Mouse (Mus musculus) limb, embryonic 15.5 days (tissue): ENCODE data around the gene Opcml. TPM values are rescaled to one million over a fixed set of nuclear protein-coding genes. Genes with fewer than 3 reads are reported as not detected.

Experiments used
- ATAC-seq: fragments of 200-750 bp; cut with Nextera tagmentation; 2 replicates; pipeline ENCODE4 v1.8.0; 2017; ENCODE audit warnings: low read depth, moderate TSS enrichment; ENCODE audit not compliant: insufficient number of reproducible peaks, low FRiP score, low TSS enrichment
- H3K27ac ChIP-seq: fragments of 300-500 bp; sonication (generic); 2 replicates; pipeline ENCODE4 v1.5.1; 2015; ENCODE audit warnings: moderate library complexity, mild to moderate bottlenecking, inconsistent platforms
- H3K27me3 ChIP-seq: fragments of 300-500 bp; sonication (generic); 2 replicates; pipeline ENCODE4 v1.6.1; 2015; ENCODE audit warnings: inconsistent platforms
- H3K36me3 ChIP-seq: fragments of 300-500 bp; sonication (generic); 2 replicates; pipeline ENCODE4 v1.6.1; 2015; ENCODE audit warnings: inconsistent platforms
- H3K4me1 ChIP-seq: fragments of 300-500 bp; sonication (generic); 2 replicates; pipeline ENCODE4 v1.6.1; 2015; ENCODE audit warnings: inconsistent platforms
- H3K4me2 ChIP-seq: fragments of 300-500 bp; sonication (generic); 2 replicates; pipeline ENCODE4 v1.6.1; 2015; ENCODE audit warnings: mild to moderate bottlenecking, inconsistent platforms
- H3K4me3 ChIP-seq: fragments of 300-500 bp; sonication (generic); 2 replicates; pipeline ENCODE4 v1.5.1; 2015; ENCODE audit warnings: mild to moderate bottlenecking, inconsistent platforms
- H3K9ac ChIP-seq: fragments of 300-500 bp; sonication (generic); 2 replicates; pipeline ENCODE4 v1.6.1; 2015; ENCODE audit warnings: inconsistent platforms
- H3K9me3 ChIP-seq: fragments of 300-500 bp; sonication (generic); 2 replicates; pipeline ENCODE4 v1.6.1; 2016; ENCODE audit warnings: inconsistent platforms
- WGBS: fragments of 180-500 bp; shearing (Covaris S2); methylation state at CpG from one replicate; pipeline ENCODE4 v1.1.7; 2015; 5-methylcytosine and 5-hydroxymethylcytosine counted together
- polyA plus RNA-seq: library from polyadenylated mRNA; unstranded; fragments of >200 nt; fragmentation: Nextera tagmentation; extraction: Ambion mirVana; gene quantifications from 2 replicates; pipeline ENCODE4 v1.2.1, GENCODE M21; 2015

Opcml gene
- polyA plus RNA-seq, 1 experiment from 2014 or later: 4.9 TPM

DNA sequence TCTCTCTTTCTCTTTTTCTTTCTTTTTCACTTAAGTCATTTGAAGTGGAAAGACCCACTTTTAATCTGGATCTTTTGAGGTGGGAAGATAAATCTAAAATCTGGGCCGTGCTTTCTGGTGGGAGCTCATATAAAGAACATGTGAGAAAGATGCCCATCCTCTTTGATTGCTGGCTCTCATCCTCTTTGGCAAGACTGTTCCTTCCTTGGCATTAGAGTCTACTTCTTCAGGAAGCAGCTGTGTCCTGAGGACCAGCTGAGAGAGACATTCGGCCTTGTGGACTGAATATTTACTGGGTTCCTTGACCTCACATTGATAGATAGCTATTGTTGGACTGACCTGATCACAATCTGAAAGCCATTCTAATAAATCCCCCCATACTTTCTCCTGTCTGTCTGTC lies 331.3 kb downstream of the Opcml start:
- WGBS: 76% methylated on average over 2 of the region's 2 CpGs
- H3K4me1 ChIP-seq: no peaks in the 10 kb centered on the region
- no peaks in the 10 kb centered on the region for H3K36me3 ChIP-seq
- no peak overlapping the region for H3K27ac ChIP-seq
- H3K27me3 ChIP-seq: no peaks in the 10 kb centered on the region
- no peaks in the 10 kb centered on the region for H3K9me3 ChIP-seq
- no peak overlapping the region for H3K4me2 ChIP-seq
- H3K4me3 ChIP-seq: no peak overlapping the region
- no peak overlapping the region for H3K9ac ChIP-seq
- ATAC-seq: no peak

DNA sequence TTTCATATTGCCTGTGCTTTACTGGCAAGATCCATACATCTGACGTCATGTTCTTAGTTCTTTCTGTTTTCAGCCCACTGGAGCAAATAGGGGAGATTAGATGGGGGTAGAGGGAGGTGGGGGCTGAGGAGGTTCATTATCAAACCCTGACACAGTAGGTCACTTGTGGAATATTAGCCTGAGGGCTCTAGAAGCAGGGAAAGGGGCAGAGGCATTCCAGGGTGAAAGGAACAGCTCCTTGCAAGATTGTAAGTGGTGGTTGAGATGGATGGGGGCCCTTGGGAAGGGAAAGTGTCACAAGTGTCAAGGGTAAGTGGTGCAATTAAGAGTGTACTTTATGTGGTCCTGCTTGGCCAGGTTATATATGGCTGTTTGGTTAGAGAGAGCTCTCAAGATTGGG lies 338.2 kb downstream of the Opcml start:
- H3K9me3 ChIP-seq: no peaks in the 10 kb centered on the region
- H3K4me1 ChIP-seq: no peaks in the 10 kb centered on the region
- no peaks in the 10 kb centered on the region for H3K36me3 ChIP-seq
- no peak overlapping the region for H3K27ac ChIP-seq
- no peak overlapping the region for H3K9ac ChIP-seq
- no peaks in the 10 kb centered on the region for H3K27me3 ChIP-seq
- no peak overlapping the region for H3K4me3 ChIP-seq
- no peak for ATAC-seq
- H3K4me2 ChIP-seq: no peak overlapping the region
- WGBS: 49% methylated on average over 1 of the region's 1 CpGs

DNA sequence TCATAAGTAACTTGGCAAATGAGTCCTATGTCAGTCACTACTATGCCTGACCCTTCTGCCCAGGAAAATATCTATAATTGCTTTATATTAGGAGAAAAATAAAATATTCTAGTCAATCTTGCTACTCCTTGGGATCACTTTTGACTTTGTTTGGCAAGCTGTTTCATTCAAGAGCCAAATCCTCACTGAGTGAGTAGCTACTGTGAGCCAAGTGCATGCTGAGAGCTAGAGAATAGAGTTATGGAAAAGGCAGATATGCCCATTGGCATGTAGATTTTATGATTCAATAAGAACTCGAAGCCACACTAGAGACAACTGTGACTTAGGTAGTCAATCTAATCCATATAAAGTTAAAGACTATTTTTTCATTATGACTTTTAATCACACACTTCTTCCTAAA lies 340.9 kb downstream of the Opcml start:
- no peak overlapping the region for H3K4me3 ChIP-seq
- H3K27me3 ChIP-seq: no peaks in the 10 kb centered on the region
- no peak overlapping the region for H3K9ac ChIP-seq
- no peaks in the 10 kb centered on the region for H3K4me1 ChIP-seq
- ATAC-seq: no peak
- 70% methylated on average over 1 of the region's 1 CpGs for WGBS
- H3K4me2 ChIP-seq: no peak overlapping the region
- H3K36me3 ChIP-seq: no peaks in the 10 kb centered on the region
- H3K27ac ChIP-seq: no peak overlapping the region
- no peaks in the 10 kb centered on the region for H3K9me3 ChIP-seq

DNA sequence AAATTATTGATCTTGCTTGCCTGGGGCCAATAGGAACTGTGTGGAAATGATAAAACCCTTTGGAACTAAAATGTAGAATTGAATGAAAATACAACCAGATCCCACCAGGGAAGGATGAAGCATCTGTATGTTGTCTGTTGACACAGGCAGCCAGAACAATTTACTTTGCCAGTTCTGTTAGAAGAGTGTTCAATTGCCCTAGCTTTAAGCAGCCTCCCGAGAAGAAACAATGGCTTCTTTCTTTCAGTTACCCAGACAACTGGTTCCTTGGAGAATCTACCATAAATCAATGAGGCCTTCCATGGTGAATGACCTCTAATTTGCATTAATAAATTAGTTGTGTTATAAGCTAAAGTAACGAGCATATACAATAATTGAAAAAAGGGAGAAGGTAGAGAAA lies 346.0 kb downstream of the Opcml start:
- ATAC-seq: no peak
- WGBS: 48% methylated on average over 2 of the region's 2 CpGs
- H3K4me2 ChIP-seq: no peak overlapping the region
- no peaks in the 10 kb centered on the region for H3K9me3 ChIP-seq
- no peaks in the 10 kb centered on the region for H3K27me3 ChIP-seq
- H3K9ac ChIP-seq: no peak overlapping the region
- H3K36me3 ChIP-seq: no peaks in the 10 kb centered on the region
- H3K4me3 ChIP-seq: no peak overlapping the region
- H3K27ac ChIP-seq: no peak overlapping the region
- no peaks in the 10 kb centered on the region for H3K4me1 ChIP-seq

DNA sequence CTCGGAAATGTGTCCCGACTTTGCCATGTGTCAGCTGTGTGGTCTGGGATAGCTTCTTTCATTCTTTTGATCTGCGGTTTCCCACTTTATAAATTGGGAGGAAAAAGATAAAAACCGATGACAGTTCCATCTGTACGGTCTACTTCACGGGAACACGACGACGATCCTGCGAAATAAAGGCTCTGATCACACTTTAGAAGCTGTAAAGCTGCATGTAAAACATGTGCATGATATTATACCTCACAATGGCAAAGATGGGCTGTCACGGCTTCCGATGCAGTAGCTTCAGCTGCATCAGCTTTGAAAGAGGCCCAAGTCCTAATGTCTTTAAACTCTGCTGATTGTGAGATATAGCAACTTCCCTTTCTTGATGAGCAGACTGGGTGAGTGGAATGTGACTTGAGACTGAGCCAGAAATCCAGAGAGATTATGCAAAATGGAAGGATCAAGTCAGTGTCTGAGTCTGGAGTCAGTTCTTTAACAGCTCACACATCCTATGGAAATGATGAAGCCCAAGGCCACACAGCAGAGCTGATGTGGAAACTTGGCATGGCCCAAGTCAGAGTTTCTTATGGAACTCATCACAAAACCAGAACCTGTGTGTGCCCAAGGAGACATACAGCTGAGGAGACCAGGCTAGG lies 349.5 kb downstream of the Opcml start:
- H3K36me3 ChIP-seq: no peaks in the 10 kb centered on the region
- no peaks in the 10 kb centered on the region for H3K4me1 ChIP-seq
- H3K27me3 ChIP-seq: no peaks in the 10 kb centered on the region
- ATAC-seq: no peak
- no peak overlapping the region for H3K4me2 ChIP-seq
- no peak overlapping the region for H3K9ac ChIP-seq
- 69% methylated on average over 12 of the region's 12 CpGs for WGBS
- H3K27ac ChIP-seq: no peak overlapping the region
- H3K9me3 ChIP-seq: no peaks in the 10 kb centered on the region
- no peak overlapping the region for H3K4me3 ChIP-seq

DNA sequence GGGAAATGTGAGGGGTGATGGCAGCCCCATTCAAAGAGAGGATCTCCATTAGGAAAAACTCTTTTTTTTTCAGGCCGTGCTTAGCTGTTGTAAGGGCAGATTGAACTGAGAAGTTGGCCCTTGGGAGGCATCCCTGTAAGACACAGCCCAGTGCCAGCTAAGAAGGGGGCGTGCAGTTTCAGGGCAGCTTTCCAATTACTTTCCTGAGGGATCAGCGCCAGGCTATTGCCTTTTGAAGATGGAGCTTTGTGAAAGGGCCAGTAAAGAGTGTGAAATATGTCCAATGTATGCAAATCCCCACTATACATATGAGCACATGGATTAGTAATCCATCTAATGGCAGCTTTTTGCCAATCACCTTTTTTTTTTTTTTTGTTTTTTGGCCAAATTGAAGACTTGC lies 358.9 kb downstream of the Opcml start:
- no peak overlapping the region for H3K4me2 ChIP-seq
- no peaks in the 10 kb centered on the region for H3K4me1 ChIP-seq
- no peak for ATAC-seq
- H3K27ac ChIP-seq: no peak overlapping the region
- no peaks in the 10 kb centered on the region for H3K36me3 ChIP-seq
- WGBS: 67% methylated on average over 3 of the region's 3 CpGs
- H3K4me3 ChIP-seq: no peak overlapping the region
- H3K9me3 ChIP-seq: no peaks in the 10 kb centered on the region
- no peaks in the 10 kb centered on the region for H3K27me3 ChIP-seq
- H3K9ac ChIP-seq: no peak overlapping the region

DNA sequence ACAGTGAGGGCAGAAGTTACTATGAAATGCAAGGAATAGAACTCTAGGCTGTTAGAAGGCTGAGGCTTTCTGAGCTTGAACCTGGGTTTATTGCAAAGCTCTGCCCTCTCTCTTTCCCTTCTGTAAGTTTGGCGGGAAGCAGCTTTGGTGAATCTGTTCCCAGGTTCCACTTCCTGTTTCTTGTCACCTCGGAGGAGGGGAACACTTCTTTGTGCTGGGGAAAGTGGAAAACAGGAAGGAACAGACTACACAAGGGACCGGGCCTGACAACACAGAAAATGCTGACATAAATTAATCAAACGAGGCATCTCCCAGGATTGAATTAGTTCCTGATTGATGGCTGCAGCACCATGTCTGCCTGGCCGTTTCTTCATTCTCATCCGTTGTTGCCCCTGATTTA lies 363.2 kb downstream of the Opcml start:
- no peak for ATAC-seq
- Histone ChIP-seq H3K4me1 (no peaks in the 10 kb centered on the region), H3K27ac (no peak overlapping the region), H3K4me3 (no peak overlapping the region), H3K36me3 (no peaks in the 10 kb centered on the region), H3K9ac (no peak overlapping the region), H3K27me3 (no peaks in the 10 kb centered on the region), H3K4me2 (no peak overlapping the region), H3K9me3 (no peaks in the 10 kb centered on the region)
- 32% methylated on average over 6 of the region's 6 CpGs for WGBS

DNA sequence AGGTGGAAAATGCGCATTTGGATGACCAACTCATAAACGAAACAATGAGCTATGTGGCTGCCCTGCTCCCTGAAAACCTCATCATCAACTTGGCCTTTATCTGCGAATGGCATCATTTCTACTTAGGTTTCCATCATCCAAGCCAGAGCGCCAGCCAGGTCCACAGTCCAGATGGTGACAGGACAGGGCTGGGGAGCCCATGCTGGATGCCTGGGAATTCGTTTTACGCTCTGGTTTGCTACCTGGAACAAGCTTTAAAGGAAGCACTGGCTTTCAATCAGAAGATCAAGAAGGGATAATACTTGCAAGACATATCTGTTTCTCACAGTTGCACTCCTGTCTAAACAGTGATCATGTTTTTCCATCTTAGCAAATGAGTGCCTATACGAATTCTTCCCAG lies 366.5 kb downstream of the Opcml start:
- Histone ChIP-seq H3K27me3 (no peaks in the 10 kb centered on the region), H3K4me2 (no peak overlapping the region), H3K4me3 (no peak overlapping the region), H3K27ac (no peak overlapping the region), H3K36me3 (no peaks in the 10 kb centered on the region), H3K4me1 (no peaks in the 10 kb centered on the region), H3K9ac (no peak overlapping the region), H3K9me3 (no peaks in the 10 kb centered on the region)
- ATAC-seq: no peak
- WGBS: 89% methylated on average over 7 of the region's 7 CpGs

DNA sequence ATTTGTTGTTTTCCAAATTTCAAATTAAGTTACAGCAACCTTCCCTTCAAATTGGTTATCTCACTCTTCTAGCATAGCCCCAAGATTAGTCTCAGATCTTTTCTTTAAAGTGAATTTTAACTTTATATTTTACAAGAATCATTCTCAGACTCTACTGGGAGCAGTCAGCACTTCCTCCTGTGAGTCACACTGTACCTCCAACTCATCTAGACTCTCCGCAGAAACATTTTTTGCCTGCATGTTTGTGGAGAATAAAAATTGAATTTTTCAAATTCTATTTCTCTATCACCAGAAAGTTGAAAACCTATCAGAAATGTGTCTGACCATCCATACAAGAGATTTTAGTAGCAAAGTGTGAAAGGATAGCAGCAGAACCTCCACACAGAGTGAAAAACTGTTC lies 370.4 kb downstream of the Opcml start:
- 84% methylated on average over 1 of the region's 1 CpGs for WGBS
- Histone ChIP-seq H3K4me2 (no peak overlapping the region), H3K9ac (no peak overlapping the region), H3K9me3 (no peaks in the 10 kb centered on the region), H3K27me3 (no peaks in the 10 kb centered on the region), H3K36me3 (no peaks in the 10 kb centered on the region), H3K27ac (no peak overlapping the region), H3K4me1 (no peaks in the 10 kb centered on the region), H3K4me3 (no peak overlapping the region)
- no peak for ATAC-seq

DNA sequence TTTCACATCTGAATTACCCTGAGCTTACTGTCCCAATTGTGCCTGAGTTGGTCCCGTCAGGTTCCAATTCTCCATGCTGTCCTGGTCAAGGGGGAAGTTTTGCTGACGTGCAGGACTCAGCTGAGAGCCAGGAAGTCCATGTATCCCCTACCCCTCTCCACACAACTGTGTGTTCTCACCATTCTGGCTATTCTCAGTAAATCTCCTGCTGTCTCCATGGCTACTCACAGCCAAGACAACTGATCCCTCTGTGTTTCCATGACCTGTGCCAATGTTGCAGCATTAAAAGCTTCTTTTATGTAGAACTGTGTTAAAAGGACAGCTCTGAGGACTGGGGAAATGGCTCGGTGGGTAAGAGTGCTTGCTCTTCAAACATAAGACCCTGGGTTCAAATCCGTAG lies 373.4 kb downstream of the Opcml start:
- Histone ChIP-seq H3K27ac (no peak overlapping the region), H3K36me3 (no peaks in the 10 kb centered on the region), H3K9ac (no peak overlapping the region), H3K4me1 (no peaks in the 10 kb centered on the region), H3K4me3 (no peak overlapping the region), H3K27me3 (no peaks in the 10 kb centered on the region), H3K9me3 (no peaks in the 10 kb centered on the region), H3K4me2 (no peak overlapping the region)
- ATAC-seq: no peak
- WGBS: 51% methylated on average over 4 of the region's 4 CpGs

DNA sequence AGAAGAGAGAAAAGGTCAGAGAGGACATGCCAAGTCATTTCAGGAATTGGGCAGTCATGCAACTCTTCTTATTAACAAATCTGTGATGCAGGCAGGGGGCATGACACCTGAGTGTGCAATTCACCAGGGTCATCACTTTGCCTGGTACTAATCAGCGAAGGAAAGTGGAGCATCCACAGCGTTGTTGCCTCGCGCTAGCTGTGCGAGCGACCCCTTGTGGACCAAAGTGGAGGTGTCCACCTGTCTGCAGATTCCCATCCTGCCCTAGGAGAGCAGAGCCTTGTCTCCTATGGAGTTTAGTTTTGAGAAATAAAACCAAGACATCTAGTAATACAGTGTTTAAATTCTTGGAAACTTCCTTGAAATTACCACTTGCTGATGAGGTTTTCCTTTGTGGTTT lies 381.3 kb downstream of the Opcml start:
- H3K4me2 ChIP-seq: no peak overlapping the region
- H3K4me1 ChIP-seq: no peaks in the 10 kb centered on the region
- 0 out of 2 replicates have a peak, but pooled peaks cover 9% of the 10 kb centered on the region for H3K27me3 ChIP-seq
- no peak overlapping the region for H3K27ac ChIP-seq
- H3K36me3 ChIP-seq: no peaks in the 10 kb centered on the region
- 9% methylated on average over 6 of the region's 6 CpGs for WGBS
- no peaks in the 10 kb centered on the region for H3K9me3 ChIP-seq
- H3K4me3 ChIP-seq: no peak overlapping the region
- no peak overlapping the region for H3K9ac ChIP-seq
- ATAC-seq: no peak

DNA sequence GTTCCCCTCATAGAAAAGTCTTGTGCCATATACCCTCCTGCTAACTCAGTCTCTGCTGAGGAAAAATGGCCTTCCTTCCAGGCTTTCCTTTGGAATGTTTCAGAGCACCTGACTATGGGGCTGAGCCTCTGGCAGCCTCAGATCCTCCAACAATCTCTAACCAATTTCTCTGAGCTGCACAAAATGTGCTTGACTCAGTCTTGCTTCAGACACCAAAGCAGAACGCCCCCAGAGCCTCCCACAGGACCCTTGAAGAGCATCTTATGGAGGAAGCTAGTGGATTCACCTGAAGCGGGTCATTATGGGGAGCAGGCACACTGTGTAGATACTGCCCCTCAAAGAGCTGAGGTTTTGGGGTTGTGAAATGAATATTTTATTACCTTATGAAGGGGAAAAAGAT lies 386.5 kb downstream of the Opcml start:
- no peaks in the 10 kb centered on the region for H3K9me3 ChIP-seq
- 81% methylated on average over 2 of the region's 2 CpGs for WGBS
- H3K4me3 ChIP-seq: no peak overlapping the region

More for the DNA sequence above, 386.5 kb downstream of the Opcml start:
- no peak overlapping the region for H3K4me2 ChIP-seq
- no peak for ATAC-seq
- H3K27me3 ChIP-seq: 0 out of 2 replicates have a peak, but pooled peaks cover 9% of the 10 kb centered on the region
- no peak overlapping the region for H3K9ac ChIP-seq
- no peak overlapping the region for H3K27ac ChIP-seq
- H3K36me3 ChIP-seq: no peaks in the 10 kb centered on the region
- no peaks in the 10 kb centered on the region for H3K4me1 ChIP-seq
